Mouse (Mus musculus): Measurements from ENCODE around the gene Rbfox3.

Gene Rbfox3

DNA sequence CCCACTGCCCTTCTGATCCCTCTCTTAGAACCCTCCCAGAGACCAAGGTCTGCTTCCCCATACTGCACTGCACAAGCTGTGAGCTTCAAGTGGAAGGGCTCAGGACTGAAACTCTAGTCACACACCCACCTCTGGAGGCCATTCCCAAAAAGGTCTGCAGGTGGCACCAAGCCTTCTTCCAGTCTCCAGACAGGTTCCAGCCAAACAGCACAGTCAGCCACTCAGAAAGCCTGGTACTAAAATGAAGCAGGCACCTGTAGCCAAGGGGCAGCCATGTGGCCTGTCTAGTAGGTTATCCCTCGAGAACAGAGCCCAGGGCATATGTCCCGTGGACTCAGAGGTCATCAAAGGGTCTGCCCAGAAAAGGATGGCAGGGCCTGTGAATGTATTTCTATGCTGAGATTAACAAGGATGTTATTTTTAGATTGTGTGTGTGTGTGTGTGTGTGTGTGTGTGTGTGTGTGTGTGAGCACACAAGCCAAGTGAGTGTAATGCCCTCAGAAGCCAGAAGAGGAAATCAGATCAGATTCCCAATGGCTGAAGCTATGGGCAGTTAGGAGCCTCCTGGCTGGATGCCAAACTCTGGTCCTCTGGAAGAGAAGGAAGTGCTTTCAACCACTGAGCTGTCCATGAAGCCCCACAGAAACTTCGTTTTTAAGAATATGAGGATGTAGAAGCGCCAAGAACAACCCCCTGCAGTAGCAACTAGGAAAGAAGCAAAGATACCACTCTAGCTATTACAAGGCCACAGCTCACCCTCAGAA is at the start of gene Rbfox3:
TSS of gene Rbfox3 (minus strand) at position 291 of the 764 bp plus-strand sequence.
- DNase-seq (ENCODE audit: low spot score in 2 of 2), result no peak

DNA sequence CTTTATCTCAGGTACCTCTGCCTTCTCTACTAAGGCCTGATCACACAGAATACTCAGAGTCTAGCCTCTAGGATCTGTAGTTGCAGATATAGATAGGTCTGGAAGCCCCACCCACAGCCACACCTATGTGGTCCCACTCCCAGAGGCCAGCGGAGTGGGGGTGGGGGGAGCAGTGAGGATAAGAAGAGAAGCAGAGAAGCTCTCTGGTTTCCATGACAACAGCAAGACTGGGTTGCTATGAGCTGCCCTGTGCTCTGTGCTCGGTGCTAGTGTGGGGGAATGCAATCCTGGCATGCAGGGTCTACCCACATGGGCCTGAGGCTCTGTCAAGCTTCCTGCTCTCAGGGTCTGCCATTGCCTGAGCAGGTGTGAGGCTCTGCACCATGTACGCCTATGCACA is 49.3 kb upstream of the Rbfox3 start:
- no peak for DNase-seq (ENCODE audit: low spot score in 2 of 2)

DNA sequence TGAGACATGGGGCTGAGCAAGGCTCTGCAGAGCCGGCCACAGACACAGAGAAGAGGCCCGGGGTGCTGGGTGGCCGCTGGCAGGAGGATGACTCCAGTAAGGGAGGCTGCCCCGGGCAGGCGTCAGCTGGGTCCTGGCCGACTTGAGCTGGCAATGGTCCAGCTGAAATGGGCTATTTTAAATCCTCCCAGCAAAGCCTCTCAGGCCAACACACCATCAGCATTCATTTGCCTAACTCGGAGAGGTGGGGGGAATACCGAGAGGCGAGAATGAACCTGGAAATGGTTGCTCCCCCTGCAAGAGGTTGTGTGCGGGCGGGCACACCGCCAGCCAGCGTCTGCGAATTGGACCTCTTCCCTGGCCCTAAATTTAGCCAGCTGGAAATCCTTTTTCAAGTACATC is 45.7 kb upstream of the Rbfox3 start:
- DNase-seq (ENCODE audit: low spot score in 2 of 2), result no peak

DNA sequence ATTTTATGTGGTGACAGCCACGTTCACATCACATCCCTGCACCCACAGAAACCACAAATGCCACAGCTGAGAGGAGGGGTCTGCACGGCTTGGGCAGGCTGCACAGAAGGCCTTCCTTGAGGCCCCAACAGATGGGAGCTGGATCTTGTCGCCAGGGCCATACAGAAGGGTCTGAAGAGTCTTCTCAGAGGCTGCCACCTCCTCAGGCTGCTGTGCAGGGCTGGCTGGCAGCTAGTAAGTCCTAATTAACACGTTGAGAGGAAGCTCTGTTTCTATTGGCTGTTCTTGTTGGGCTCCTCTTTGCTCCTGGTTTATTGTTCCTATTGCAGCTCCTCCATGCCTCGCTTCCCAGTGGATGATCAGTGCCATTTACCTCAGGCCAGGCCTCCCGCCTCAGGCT is 43.6 kb upstream of the Rbfox3 start:
- no peak for DNase-seq (ENCODE audit: low spot score in 2 of 2)

DNA sequence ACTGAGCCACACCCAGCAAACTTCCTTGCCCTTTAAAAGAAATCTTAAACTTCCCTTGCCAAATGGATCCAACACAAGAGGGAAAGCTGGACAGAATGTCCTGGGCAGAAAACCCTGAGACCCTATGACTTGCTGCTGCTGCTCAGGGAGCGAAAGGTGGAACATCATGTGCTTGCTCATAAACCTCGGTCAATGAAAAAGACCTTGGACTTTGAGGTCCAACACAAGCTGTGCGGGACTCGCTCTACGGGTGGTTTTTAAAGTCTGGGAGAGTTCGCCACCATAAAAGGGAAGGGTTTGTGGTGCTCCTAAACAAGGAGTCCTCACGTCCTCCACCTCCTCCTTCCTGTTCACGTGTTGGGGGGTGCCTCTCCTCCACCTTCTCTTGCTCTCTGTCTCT is 34.5 kb upstream of the Rbfox3 start:
- no peak for DNase-seq (ENCODE audit: low spot score in 2 of 2)

DNA sequence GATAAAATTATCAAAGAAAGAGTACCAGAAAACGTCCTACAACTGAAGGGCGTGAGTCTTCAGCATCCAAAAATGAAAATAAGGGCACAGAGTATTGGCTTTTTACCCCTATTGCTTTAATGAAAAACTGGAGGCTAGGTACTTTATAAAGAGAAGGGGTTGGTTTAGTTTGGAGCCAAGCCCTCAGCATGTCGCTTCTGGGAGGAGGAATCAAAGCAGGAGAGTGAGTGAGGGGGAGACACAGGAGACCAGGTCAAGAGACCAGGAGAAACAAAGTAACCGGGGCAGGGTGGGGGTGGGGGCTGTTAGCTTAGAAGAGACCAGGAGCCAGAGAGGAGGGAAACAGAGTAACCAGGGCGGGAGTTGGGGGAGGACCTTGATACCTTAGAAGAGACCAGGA is 29.9 kb upstream of the Rbfox3 start:
- no peak for DNase-seq (ENCODE audit: low spot score in 2 of 2)

DNA sequence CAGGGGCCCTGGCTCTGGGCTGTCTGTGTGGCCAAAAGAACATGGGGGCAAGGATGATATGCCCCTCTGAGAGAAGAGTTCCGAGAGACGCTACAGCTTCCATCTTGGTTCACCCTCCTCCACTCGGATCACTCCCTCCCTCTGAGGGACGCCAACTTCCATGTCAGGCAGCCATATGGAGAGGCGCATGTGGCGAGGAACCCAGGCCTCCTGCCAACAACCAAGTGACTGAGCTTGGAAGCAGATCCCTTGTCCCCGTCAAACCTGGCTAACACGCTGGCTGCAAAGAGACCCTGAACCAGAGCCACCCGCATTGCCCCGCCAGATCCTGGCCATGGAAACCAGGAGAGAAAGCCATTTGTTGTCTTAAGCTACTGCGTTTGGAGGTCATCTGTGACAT is 29.1 kb upstream of the Rbfox3 start:
- no peak for DNase-seq (ENCODE audit: low spot score in 2 of 2)

DNA sequence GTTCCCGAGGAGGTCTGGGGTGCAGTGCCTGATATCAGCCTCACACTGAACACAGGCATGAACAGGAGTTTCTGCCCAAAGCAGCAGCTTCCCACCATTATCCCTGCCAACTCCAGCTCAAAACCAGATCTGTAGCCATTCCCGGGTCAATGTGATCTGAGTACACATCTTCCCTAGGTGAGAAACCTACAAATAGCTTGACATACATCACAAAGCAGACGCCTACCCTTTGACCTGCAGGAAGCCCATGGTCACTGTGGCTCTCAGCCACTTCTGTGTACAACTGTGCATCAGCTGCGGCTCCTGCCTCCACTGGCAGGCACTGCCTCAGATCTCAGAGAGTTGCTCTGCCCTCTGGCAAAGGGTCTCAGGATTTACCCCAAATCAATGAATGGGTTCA is 28.3 kb upstream of the Rbfox3 start:
- DNase-seq (ENCODE audit: low spot score in 2 of 2), result no peak

DNA sequence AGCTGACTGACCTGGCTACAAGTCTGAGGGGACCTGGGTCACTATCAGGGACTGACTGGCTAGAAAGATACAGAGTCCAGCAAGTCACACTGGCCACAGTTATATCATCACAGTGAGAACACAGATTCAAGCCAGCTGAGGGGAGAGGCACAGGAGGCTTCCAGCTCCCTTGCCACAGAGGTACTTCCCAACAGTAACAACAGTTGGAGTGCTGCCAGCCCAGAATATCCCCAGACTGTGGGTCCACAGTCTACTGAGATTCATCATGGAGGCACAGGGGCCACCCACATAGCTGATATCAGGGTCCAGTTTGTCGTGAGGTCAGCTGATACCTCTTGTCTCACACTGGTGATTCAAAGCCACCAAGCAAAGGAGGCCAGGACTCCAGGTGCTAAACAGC is 23.5 kb upstream of the Rbfox3 start:
- no peak for DNase-seq (ENCODE audit: low spot score in 2 of 2)

DNA sequence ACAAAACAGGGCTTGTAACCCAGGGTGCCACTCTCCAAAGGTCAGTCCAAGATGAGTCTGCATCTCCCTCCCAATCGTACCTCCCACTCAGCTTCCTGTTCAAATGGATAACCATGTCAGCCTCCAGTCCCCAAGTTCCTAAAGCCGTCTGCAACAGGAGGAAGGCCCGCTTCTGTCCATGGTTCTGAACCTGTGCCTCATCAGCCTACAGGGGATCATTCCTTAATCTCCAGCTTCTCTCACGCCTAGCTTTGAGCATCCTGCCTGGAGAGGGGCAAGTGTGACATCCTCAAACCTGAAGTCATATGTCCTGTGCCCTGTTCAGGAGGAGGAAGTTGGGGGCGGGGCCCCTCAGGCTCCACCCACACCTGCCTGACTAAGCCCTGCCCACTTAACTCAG is 15.7 kb upstream of the Rbfox3 start:
- DNase-seq (ENCODE audit: low spot score in 2 of 2), result no peak

DNA sequence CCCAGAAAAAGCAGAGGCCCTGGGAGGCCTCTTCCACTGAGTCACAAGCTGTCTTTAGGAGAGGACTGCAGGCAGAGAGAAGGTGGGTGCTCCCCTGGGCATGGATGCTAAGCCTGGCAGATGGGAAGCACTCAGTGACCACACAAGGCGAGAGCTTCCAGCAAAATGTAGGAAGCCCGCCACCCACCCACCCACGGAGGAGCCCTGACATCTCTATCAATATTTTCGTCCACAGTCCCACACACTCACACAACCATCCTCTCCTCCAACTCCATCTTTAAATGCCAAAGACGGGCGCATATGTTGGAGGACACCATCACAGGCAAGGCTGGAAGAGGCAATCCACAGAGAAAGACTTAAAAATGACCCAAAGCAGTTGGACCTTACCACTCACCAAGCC is 10.5 kb upstream of the Rbfox3 start:
- no peak for DNase-seq (ENCODE audit: low spot score in 2 of 2)

DNA sequence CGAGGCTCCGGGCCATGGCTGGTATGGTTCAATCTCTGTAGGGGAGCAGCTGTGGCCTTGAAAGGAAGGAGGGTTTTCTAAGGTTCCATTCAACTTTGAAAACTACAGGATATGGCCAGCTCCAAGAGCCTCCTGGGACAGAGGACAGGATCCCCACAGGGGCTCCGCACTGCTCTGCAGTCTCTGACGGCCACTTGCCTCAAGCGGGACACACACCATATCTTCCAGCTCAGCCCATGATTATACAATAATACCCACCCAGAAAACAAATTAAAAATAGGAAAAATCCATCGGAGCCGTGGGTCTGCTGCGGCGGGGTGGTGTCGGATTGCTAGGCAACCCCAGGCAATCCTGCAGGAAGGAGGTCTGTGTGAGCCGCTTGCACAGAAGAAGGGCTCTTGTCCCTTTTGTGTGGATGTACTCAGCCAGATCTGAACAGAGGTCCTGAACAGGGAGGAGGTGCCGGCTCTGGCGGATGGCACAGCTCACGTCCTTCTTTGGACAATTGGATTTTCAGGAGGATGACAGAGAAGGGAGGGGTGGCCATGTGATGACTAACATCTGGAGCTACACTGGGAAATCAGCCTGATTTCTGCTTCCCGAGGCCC is 5.1 kb upstream of the Rbfox3 start:
- no peak for DNase-seq (ENCODE audit: low spot score in 2 of 2)

DNA sequence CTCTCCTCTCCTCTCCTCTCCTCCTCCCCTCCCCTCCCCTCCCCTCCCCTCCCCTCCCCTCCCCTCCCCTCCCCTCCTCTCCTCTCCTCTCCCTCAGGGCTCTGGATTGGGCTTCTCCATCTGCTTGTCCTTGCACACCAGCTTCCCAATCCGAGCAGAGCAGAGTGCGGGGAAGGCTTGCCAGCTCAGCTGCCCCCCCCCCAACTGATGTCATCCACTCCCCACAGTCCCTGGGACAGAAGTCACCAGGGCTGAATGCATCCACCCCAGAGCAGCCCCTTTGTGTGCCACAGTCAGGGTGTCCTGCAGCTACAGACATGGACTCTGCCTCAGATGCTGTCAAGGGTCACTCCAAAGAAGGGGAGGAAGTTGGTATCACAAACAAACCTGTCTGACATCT is 4.5 kb upstream of the Rbfox3 start:
- no peak for DNase-seq (ENCODE audit: low spot score in 2 of 2)

DNA sequence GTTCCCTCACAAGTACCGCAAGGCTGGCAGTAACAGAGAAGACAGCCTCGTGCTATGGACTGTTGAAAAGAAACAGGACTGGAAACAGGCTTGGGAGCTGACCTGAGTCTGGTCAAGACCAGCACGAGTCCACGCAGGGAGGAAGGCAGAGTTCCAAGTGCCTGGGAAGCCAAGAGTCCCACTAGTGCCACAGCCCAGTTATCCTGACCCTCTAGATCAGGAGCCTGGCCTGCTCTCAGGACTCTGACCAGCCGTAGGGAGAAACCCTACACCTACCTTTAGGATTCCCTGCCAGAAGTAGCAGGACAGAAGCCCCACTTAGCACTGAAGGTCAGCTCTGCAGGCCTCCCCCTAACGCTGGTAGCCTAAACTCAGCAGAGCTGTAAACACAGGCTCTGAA is 1.3 kb upstream of the Rbfox3 start:
- no peak for DNase-seq (ENCODE audit: low spot score in 2 of 2)

DNA sequence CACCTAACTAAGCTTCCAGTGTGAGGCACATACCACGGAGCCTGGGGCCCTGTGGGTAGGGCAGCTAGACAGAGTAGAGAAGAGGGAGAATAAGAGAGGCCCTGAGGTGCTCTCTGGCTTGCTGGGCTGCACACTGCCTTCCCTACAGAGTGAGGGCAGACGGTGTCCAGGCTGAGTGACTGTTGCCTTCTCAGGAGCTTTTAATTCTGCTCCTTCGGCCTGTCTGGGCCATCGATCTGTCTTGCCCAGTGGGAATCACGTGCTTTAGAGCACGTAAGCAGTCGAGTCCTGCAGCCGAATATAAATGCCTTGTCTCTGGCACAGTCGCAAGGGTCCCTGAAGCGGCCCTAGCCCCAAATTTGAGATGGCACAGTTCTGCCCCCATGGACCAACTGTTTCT is 641 bp downstream of the Rbfox3 start:
- no peak for DNase-seq (ENCODE audit: low spot score in 2 of 2)

DNA sequence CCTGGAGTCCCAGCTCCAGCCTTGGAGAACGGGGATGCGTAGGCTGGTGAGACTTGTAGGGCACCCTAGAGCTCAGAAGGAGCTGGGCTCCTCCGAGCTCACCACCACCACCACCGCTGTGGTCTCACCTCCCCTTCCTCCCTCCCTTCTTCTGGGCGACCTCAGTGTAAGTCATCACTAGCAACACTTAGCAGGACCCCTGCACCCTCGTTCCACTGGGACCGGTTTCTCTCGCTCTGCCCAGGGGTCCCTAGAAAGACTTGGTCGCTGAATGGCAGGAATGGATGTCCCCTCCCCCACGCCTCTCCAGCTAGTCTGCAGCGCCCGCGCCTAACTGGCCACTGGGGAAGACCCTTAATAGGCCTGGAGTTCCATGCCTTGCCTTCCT is 1.6 kb downstream of the Rbfox3 start:
- DNase-seq (ENCODE audit: low spot score in 2 of 2), result no peak

DNA sequence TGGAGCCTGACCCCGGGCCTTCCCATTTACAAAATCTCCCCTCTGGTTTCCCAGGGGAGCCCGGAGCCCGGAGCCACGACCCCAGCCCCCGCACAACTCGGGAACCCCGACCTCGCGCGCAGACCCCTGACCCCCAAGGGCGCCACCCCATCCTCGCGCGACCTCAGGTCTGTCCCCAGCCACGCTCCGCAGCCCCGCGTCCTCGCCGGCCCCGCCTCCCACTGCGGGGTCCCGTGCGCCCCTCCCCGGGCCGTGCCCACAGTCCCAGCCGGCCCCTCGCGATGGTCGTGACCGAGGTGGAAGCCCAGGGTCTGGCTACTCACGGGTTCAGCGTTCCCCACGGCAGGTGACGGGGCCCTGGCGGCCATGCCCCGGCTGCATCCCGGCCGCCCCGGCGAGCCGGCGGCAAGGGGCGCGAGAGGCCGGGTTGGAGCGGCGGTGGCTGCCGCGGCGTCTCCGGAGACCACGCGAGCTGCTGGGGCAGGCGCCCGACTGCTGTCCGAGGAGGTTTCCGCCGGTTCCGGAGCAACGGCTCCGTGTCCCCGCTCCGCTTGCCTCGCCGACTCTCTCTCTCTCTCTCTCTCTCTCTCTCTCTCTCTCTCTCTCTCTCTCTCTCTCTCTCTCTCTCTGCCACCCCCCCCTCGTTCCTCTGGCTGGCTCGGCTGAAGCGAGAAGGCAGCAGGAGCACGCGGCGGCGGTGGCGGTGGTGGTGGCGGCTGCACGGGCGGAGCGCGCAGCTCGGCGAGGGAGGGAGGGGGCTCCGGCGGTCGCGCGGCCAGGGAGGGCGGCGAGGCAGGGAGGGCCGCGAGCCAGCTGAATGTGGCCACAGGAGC is 2.2 kb downstream of the Rbfox3 start:
- DNase-seq (ENCODE audit: low spot score in 2 of 2), result no peak

DNA sequence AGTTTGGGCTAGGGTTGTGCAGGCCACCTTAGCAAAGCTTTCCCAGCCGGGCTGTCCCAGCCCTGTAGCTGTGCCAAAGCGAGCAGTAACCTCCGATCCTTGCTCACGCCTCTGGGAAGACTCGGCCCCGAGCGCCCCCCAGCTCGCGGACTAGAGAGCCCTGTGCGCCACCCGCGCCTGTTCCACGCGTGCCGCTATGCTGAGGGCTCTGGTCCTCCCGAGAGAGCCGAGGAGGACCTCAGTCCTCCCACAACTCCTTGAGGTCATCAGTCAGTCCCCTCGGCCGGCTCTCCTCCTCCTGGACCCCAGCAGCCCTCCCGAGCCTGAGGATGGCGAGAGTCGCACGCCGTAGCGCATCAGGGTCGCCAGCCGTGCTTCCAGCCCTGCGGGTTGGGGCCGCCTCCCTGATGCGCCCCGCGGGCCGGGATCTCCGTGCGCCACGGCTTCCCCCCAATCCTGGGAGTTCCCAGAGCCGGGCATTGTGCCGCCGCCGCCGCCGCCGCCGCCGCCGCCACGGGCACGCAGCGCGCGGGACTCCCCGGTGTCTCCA is 2.9 kb downstream of the Rbfox3 start:
- DNase-seq (ENCODE audit: low spot score in 2 of 2), result no peak

DNA sequence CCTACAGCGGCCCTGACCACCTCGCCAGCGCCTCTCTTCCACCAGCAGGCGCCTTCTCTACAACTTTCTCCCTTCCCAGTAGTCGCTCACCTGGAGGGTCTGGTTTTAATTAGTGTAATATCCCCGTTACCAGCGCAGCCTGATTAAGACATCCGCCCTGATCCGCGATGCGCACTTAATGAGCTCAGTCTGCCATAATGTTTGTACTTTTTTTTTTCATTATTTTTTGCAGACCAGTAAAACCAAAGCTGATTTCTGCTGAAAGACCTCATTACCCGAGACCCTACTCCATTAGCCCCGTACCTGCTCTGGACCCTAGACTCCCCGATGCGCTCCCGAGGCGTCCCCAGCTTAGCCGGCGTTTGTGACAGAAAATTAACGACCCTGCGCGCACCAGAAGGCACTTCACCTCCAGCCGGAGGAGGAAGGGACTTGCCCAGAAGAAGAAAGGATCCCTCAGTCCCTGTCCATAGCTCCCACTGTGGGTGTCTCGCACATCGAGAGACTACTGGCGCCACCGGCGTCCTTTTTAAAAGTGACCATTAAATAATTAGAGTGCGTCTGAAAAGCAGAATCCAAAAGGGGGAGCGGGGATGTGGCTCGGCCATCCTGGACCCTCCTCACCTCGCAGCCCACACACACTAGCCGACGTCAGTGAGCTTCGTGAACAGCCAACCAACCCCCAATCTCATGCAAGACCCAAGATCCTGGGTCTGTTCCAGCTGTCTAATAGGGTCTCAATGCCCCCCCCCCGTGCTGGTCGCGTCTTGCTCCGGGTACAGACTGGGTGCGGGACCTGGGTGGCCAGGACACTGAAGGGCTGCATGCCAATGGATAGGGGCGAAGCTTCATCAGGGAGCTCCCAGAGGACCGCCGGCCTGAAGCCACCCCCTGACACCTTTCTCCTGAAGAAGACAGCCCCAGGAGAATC is 3.7 kb downstream of the Rbfox3 start:
- no peak for DNase-seq (ENCODE audit: low spot score in 2 of 2)

DNA sequence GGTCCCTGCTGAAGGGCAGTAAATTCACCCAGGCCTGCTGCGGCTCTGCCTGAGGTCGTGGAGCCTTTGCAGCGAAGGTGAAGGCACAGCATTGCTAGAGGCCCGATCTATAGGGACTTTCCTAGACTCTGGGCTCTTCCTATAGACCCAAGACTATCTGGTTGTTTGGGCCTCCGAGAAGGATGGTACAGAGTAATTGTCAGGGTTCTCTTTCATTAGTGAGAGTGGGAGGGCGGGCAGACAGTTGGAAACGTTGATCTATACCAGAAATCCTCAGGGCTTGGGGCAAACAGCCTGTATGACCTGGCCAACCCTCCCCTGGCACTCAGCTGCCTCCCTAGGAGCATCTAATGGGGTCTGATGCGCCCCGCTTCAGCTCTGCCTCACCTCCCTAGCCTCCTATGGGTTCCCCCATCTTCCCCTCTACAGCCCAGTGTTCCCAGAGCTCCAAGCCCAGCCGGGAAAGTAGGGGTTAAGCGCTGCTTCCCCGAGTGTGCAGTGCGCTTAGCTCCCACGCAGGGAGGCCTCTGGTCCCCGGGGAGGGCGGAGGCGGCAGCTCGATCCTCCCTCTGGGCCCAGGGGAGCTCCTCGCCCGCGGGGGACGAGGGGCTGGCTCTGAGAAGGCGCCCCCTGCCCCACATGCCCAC is 4.5 kb downstream of the Rbfox3 start:
- DNase-seq (ENCODE audit: low spot score in 2 of 2), result no peak
